Mouse (Mus musculus) lung, postnatal 10 days (tissue): ENCODE data around the gene Ankrd44.
A peak's percentile ranks its signal among the peaks of the same experiment; 100 is the strongest.

Source experiments
- DNase-seq: peaks from one replicate; pipeline ENCODE4 v3.0.0; 2021

Ankrd44 gene

DNA sequence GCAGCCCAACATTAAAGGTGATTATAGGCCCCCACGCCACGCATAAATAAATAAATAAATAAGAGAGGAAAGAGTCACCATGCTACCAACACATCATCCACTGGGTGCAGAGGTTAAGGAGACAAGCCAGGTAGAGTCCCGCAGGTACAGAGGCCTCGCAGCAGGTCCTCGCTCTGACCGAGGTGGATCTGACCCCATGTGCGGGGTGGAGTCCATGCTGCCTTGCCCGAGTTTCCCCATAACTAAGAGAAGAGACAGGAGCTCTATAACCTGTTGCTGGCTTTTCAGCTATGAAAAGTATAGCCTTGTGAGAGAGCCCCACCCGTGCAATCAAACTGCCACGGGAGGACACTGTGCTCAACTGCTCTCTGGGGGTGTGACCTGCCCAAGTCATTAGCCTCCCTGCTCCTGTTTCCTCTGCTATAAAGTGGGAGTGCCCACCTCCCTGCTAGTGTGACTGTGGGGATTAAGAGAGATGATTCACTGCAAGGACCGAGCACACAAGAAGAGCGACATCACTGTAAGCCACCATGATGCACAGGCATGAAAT is 4.1 kb downstream of the Ankrd44 start:
- no peak for DNase-seq

DNA sequence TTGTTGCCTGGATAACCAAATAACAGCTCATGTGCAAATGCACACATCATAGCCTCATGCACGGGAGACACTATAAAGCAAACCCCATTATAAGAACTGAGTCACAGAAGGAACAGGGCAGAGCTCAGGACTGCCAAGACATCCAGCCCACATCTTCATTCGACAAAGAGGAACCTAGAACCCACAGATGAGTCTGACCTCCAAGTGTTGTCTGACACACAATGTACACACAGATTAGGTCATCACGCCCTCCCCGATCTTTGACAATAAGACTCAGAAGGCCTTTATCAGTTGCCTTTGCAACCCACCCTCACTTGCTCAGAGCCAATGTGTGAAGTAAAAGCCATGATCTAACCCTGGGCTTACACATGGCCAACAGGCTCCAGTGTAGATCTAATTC is 6.1 kb downstream of the Ankrd44 start:
- DNase-seq: no peak

DNA sequence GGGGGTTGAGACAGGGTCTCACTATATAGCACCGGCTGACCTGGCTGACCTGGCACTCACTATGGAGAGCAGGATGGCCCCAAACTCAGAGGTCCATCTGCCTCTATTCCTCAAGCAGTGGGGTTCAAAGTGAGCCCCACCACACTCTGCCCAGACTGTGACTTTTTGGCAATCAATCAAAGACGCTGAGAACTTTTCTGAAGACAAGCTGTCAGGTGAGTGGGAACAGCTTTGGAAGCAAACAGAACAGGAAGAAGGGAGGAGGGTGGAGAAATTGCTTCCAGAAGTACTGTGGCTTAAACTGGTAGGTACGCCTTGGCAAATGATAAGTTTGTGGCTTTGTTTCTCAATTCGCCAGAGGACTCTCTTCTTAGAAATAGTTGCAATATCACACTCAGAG is 9.7 kb downstream of the Ankrd44 start:
- no peak for DNase-seq

DNA sequence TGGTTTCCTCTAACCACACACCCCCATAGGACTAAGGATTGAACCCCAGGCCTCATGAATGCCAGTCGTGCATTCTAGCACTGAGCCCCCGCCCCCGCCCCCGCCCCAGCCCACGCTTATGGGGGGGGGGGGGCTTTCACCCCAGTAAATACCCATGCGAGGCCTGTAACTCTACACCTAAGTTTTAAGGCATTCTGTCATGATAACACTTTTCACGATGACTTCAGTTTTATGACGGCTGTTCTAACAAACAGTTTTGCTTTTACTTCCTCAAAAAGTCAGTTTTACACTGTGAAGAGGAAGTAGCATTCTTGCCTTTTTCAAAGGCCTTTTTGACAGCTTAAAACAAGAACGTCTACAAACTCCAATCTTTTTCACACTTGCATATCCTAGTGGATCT is 11.8 kb downstream of the Ankrd44 start:
- DNase-seq: no peak

DNA sequence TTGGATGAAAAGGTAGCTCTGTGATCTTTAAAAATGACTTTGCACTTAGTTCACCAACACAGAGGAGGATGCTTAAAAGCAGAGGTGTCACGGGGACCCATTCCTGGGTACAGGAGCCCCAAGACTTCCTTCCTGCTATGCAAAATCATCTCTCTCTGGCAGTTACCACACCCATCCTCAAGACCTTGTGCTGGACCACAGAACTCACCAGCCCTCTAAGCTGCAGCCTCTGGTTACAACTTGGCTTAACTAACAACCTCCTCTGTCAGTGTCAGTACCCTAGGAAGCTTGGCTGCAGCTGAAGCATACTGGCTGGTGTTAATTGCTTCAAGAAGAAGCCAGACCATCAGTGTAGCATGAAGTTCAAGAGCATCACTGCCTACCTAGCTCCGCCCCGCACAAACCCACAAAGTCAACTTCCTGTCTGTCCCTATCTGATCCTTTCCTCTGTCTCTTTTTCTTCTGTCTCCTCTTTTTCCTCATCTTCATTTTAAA is 12.8 kb downstream of the Ankrd44 start:
- no peak for DNase-seq

DNA sequence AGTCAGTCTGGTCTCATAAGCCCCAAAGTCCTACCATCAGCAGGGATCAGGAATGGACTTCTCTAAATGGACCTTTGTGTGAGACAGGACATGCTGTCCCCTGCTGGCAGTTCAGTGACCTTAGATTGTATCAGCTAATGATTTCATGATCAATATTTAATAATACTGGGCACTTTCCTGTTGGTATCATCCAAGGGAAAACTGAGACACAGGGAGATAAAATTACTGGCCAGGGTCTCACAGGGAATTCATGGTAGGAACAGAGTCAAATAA is 13.2 kb downstream of the Ankrd44 start:
- no peak for DNase-seq

DNA sequence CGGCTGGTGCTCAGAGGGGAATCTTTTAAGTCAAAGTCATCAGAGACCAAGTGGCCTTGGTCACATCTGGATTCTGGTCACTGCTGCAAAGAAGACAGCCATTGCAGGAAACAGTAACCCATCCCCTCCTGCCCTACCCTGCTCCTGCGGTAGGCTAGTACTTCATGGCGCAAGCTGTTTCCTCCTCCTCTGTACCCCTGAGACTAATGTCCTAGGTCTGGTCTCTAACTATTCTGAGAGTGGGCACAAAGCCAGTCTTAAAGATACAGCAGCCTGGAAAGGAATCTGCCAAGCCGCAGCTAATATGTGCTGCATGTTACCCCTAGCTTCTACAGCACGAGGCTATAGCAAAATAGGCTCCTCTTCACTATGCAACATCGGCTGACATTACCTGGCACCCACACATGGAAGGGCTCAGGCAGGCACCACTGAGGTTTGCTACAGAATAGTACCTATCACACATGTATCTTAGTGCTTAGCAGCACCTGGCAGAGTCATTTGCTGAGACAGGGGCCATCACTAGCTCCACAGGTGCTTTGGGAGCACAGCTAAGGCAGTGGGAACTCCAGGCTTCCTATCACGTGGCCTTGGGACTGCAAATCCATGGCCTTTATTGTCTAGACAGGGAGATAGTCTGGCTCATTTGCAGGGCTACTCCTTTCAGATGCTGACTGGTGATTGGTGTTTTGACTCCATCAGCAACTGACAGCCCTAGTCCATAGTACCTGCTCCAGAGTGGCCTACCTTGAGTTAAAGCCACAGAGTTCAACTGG is 13.7 kb downstream of the Ankrd44 start:
- DNase-seq: peak; percentile 44

DNA sequence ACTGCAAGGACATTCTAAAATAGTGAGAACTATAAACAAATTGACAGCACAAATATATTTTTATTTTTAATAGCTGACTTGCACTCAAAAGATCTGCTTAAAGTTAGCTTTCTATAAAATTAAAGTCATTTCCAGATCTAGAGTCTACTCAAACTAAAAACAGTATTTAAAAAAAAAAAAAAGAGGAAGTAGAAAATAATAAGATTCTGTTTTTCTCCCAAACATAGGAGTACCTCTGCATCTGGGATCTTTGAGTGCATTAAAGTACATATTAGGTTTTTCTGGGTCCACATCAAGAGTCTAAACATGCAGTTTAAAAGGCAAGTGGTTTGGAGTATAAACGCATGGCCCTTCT is 15.0 kb downstream of the Ankrd44 start:
- DNase-seq: no peak

DNA sequence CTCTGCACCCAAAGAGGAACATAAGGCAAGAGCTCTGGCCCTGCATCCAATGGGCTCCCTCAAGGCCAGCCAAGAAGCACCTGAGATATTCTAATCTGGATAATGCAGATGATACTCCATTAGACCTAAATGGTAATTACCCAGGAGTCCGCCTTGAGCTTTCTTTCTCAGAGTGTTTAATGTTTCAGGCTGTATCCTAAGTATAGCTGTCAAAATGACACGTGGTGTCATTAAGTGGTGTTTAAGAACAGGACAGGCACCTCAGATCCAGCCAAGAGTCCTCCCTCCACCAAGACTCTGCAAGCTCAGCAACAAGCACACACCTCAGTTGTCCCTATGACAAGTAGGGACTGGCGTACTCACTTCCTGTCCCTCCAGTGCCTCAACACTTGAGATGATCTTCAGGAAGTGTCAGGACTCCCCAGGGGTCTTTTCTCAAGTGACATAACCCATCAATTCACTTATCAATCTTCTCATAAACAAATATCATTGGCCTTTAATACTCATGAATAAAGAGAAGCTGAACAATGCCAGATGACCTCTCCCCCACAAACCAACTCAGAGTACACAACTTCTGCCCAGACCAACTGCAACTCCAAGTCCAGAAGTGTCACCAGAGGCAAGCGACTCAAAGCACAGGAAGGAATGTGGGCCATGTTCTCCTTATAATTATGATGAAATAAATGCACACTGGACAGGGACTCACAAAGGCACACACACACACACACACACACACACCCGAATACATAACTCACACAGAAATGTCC is 15.5 kb downstream of the Ankrd44 start:
- DNase-seq: no peak

DNA sequence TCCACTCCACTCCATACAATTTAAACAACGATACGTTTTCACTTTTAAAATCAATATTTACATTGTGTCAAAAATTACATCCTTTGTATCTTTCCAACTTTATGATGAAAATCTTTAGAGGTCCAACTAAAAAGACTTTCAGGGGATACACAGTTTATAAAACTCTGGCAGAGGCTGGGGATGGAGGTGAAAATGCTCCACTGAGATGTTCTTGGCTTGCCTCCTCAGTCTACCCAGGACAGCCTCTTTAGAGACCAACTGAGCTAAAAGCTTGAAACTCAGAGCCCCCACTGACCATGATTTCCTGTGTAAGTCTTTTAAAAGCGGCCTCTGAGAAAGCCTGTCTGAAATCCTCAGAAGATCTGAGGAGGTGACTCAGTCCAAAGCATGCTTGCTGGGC is 17.4 kb downstream of the Ankrd44 start:
- DNase-seq: no peak

DNA sequence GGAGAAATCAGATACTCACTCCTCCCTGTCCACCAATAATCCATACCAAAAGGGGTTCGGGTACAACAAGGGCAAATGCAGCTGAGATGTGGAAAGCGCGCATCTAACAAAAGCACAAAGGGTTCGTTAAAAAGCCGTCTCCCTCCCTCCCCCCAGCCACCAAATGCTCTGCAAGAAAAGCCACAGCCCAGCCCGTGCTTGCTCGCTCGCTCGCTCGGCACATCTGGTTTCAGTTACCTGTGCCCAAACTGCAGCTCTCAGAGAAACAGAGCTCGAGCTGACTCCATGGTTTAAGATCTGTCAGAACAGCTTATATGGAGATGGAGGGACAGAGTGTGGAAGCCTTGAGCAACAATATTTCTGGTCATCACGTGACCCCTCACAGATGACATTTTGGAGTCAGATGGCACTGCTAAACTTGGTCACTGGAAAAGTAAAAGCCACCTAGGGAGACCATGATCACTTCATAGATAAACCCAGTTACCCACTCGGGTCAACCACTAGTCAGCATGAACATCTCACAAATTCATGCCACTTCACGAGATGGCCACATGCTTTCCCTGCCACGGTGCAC is 19.0 kb downstream of the Ankrd44 start:
- no peak for DNase-seq

DNA sequence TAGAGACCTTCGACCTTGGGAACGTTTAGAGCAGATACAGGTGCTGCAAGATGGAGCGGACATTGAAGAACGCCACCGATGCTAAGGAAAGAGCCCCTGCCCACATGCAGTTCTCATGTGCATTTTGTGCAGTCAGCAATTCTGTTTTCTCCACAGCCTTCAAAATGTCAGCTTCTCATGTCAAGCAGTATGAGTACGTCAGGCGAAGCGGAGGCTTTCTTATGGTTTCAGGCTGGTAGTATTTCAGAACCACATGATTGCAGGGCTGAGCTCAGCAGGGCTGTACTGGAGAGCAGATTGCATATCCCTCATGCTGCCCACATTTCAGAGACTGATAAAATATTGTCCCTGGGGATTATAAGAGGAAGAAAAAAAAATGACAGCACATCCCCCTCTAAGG is 19.9 kb downstream of the Ankrd44 start:
- DNase-seq: no peak

DNA sequence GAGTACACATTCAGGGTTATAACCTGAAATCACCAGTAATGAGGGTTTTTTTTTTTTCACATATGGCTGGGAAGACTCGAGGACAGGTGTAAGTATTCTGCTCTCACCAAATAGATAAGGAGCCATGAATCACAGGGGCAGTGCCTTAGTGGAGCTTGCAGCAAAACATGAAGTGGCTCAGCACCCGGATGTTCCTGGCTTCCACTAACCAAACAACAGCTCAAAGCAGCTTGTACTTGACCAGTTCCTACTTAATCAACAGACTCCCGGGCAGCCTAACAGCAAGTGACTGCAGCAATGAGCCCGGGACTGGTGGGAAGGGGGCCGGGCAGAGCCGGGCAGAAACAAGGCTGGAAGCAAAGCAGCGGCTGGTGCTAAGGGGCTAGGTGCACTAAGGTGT is 20.6 kb downstream of the Ankrd44 start:
- peak; percentile 46 for DNase-seq

DNA sequence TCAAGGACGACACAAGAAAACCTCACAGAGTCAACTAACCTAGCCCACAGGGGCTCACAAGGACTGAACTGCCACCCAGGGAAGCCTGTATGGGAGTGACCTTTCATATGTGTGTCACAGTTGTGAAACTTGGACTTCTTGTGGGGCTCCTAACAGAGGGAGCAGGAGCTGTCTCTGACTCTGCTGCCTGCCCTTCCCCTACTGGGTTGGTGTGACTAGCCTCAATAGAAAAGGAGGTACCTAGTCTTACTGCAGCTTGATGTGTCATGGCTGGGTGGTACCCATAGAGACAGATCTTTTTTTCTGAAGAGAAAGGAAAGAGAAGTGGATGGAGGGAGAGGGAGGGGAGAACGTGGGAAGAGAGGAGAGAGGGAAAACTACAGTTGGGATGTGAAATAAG is 22.0 kb downstream of the Ankrd44 start:
- DNase-seq: no peak

DNA sequence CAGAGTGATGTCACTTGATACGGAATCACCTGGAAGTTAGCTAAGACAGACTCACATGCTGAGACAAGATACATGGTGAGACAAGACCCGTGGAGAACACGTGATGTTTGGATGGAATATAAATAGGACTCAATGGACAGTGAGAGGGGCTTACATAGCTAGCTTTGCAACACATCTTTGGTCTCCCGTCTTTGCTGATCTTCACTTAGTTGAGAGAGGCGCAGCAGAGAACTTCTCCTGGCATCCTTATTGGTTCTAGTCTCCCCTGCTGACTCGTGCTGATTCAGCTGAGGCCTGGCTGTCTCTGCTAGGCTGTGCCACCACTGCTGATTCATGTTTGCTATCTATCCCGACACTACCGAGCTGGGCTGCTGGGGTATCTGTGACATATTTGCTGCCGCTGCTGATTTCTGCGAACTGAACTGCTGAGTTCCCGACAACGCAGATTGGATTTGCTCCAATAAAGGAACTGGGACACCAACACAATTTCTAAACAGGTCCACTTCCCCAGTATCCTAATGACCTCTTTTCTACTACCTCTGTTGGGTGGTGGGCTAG is 23.4 kb downstream of the Ankrd44 start:
- no peak for DNase-seq

DNA sequence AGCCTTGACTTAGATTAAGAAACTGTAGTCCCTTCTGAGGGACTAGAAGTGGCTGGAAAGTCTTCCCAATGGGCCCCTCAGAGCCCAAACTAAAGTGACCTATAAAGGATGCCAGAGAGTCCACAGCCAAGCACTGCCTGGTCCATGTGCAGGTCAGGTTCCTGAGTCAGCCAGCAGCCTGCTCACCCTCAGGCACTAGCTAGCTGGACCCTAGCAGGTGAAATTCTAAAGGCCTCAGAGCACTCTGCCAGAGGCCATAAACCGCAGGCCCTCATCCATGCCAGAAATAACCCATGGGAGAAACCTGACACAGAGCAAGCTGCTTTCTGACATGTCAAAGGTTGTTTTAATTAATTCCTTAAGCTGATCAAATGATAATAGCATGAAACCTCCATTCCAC is 25.1 kb downstream of the Ankrd44 start:
- DNase-seq: no peak

DNA sequence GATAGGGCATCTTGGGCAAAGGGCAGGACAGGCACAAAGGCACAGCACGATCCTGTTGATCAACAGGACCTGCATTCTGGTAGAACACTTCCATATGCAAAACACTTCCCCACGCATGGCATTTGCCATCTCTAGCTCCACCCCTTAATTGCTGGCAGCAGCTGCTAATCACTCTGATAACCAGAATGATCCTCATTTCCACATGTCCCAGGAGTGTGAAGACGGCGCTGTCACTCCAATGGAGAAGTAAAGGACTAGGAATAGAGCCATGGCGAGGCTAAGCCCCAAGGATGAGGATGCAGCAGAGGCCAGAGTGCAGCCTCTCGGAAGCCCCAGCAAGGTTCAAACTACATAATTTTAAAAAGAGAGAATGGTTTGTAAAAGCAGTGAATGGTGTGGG is 26.9 kb downstream of the Ankrd44 start:
- DNase-seq: no peak

DNA sequence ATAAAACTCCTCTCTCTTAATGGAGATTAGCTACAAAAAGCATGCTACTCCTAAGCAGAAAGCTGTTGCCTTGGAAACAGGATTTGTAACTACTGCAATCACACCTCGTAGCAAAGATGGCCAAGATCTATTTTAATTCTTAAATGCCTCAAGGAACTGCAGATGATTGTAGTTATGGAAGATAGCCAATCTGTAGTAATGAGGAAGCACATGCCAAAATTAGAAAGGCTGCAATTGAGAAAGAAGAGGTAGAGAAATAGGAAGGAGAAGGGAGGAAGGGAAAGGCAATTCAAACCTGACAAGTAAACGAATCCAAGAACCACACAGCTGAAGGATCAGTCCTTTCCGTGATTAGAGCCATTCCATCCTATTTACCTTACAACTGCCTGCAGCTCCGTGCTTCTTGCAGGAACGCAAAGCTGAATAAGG is 27.5 kb downstream of the Ankrd44 start:
- no peak for DNase-seq

DNA sequence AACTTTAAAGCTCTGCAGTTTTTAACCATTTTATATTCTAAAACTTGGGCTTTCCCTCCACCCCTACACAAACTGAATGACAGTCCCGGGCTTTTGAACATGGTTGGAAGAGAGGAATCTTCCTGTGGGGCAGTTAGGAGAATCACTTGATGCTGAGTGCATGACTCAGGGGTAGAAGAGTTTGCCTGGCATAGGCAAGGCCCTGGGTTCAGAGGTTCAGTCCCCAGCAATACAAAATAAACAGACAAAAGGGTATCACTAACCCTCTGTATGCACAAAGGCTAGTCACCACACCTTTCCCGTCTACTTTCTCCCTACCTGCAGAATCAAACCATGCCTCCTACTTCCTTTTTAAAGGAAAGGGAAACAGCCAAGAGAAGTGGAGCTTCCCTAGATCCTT is 28.5 kb downstream of the Ankrd44 start:
- no peak for DNase-seq

DNA sequence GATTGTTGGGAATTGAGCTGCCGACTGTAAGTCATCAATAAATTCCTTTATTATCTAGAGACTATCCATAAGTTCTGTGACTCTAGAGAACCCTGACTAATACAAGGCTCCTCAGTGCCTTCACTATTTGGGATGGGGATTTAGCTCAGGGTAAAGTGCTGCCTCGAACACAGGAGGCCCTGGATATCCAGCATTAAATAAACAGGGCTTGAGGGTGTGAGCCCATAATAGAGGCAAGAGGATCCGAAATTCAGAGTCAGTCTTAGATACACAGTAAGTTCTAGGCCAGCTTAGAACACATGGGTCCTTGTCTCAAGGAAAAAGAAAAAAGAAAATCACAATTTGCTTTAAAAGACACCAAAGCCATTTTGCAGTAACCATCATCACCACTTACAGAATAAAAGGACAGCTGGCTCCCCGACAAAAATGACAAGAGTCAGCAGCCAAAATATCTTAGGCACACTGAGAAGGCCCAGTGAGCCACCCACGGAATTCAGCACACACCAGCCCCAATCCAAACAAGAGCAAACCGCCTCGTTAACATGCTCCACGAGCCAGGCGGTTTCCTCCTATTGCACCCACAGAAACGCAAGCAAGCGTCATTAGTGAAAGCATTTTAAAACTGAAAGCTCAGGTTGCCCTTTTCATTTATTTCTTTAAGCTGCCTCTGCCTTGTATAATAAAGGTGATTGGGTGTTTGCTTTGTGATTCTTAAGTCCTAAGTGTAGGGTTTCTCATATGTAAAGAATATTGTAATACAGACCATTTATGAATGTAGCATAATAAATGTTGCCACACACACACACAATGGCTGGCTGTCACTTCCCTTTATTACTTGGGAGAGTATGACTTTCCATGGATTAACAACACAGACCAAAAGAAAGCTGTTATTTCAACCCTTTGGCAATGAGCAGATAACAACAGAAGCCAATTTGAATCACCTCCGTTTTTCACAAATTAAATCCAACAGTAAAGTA is 29.8 kb downstream of the Ankrd44 start:
- DNase-seq: peak; percentile 80

DNA sequence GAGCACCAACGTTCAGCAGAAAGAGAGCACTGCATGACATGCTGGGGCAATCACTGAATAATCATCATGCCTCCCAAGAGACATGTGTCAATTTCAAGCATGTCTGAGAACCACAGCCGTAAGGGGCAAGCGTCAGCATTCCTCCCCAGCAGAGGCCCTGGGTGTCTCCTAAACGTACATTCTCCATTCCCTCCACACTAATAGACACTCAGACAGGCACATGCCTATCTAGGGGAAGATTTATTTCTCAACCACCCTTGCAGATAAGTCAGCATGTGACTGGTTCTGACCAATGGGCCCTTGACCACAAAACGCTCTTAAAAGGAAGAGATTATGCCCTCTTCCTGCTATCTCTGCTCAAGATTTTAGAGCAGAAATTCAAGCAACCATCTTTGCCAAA is 37.7 kb downstream of the Ankrd44 start:
- no peak for DNase-seq

DNA sequence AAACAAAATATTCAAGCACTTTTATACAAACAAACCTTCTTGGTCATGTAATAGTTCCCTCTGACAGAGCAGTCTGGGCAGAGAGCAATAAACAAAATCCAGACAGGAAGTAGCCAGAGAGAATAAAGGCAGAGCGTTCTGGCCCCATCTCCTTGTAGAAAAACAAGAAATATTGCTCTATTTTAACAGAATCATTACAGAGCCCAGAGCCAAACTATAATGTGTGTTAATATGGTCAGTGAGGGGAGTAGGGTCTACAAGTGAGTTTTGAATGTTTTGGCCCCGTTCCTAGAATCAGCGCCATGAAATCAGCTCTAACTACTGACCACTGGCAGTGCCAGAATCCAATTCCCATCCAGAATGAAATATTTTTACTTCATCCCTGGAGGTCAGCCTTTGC is 38.3 kb downstream of the Ankrd44 start:
- peak; percentile 56 for DNase-seq
